Mouse (Mus musculus) CD4-positive, CD25-positive, alpha-beta regulatory T cell, adult 2 months (primary cell): ENCODE measurements around the gene Gm11444.
A peak's percentile ranks its signal among the peaks of the same experiment; 100 is the strongest.

Experiments
- DNase-seq: peaks from one replicate; pipeline ENCODE4 v3.0.0-alpha.2; 2012; ENCODE audit warnings: low read depth, low spot score

Gm11444 gene

GRCm38 (mm10) chr11:85835753-85836522, 14.2 kb downstream of the Gm11444 start:
- DNase-seq = no peak

- no peak for DNase-seq
These were observed 15.0 kb downstream of the Gm11444 start for GRCm38 (mm10) chr11:85835001-85835752.

- DNase-seq = no peak
These were observed 15.7 kb downstream of the Gm11444 start for GRCm38 (mm10) chr11:85834386-85834931.

DNA sequence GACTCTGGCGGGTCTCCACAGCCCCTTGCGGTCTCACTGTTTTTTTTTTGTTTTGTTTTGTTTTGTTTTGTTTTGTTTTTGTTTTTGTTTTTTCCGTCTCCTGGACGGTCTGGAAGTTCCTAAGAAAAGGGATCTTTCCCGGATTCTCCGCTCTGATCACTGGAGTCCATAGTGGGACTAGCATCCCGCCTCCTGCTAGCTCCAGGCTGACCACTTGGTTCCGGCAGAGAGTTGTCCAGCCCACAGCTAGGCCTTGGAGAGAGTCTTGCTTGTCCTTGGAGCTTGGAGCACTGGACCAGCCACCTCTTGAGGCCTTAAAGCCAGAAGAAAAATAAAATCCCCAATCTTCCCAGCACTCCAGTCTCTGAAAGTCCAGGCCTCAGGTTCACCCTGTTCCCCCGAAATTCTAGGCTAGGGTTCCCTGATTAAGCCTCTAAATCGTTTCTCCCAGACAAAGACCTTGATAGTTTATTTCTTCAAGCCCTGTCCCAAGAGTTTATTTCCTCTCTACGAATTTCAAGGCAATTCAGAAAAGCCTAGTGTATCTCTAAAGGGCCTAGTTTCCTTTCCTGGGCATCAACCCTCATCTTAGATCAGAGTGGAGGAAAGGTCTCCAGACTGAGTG, 16.3 kb downstream of the Gm11444 start:
- no peak for DNase-seq

DNA sequence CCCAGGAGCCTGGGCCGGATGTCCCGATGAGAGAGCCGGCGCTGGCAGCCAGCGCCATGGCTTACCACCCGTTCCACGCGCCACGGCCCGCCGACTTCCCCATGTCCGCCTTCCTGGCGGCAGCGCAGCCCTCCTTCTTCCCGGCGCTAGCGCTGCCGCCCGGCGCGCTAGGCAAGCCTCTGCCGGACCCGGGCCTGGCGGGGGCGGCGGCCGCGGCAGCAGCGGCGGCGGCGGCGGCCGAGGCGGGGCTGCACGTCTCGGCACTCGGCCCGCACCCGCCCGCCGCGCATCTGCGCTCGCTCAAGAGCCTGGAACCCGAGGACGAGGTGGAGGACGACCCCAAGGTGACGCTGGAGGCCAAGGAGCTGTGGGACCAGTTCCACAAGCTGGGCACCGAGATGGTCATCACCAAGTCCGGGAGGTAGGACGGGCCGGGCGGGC, 17.0 kb downstream of the Gm11444 start:
- peak; percentile 14 for DNase-seq

DNA sequence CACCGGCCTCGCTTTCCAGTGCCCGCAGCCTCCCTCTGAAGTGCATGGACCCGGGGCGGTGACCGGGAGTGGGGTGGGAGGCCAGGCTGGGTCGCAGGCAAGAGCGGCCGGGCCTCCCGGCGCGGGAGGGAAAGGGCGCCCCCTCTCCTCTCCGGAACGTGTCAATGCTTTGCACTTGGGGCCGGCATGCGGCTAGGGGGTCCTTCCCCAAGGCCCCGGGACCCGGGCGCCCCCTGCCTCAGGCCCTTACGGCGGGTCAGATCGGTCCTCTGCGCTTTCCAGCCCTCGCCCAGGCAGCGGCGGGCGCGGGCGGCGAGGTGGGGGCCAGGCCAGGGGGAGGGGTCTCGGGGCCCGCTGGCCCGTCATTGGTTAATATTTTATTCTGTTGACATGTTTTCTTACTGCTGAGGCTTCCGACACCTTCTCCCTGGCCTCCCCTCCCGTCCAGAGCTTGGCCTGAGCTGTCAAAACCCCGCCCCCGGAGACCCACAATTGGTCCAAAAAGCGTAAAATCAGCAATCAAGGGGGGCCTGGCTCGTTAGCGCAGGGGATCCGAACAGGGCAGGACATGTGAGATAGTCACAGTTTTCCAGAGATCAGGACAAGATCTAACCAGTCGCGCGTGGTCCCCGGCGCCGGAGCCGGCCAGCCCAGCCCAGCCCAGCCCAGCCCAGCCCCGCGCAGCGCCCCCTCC, 17.8 kb downstream of the Gm11444 start, which contains the start of gene Tbx2:
TSS of gene Tbx2 (plus strand) at position 321 of the 694 bp plus-strand sequence.
- no peak for DNase-seq

- no peak for DNase-seq
These were observed 18.4 kb downstream of the Gm11444 start for GRCm38 (mm10) chr11:85831656-85832230.

- DNase-seq = peak; percentile 25
These were observed 19.2 kb downstream of the Gm11444 start for GRCm38 (mm10) chr11:85830901-85831341.

GRCm38 (mm10) chr11:85829520-85830440, 20.4 kb downstream of the Gm11444 start:
- no peak for DNase-seq

DNA sequence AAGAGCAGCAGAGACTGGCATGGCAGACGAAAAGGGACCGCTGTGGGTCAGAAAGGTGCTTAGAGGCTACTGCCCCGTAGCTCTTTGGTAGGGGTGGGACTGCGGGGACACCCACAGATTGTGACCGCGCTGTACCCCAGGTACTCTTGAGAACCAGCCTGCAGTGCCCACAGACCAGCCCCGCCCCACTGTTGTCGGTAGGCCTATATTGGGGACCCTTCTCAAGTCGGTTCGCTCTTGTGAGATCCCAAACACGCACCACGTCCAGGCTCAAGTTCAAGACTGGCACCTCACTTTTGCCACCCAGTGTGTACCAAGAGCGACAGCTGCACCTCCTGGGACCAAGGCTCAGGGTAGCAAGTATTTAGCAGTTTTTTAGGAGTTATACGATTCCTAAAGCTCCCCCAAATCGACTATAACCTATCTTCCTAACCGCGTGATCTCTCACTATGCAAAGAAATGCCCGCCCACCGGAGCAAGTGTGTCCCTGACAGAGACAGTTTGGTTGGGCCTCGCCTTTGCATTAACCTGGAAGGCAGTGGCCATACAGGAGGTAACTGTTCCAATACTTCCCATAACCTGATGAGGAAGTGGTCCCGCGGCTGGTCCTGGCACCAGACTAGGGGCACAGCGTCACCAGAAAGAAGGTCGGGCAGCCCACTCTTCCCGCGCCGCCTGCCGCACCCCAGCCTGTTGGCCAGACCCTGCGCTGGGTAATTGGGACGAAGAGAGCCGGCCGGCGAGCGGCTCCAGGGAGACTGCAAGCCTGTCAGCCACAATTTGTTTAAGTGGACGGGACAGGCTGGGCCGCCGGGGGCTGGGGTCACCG, 21.2 kb downstream of the Gm11444 start:
- no peak for DNase-seq

DNA sequence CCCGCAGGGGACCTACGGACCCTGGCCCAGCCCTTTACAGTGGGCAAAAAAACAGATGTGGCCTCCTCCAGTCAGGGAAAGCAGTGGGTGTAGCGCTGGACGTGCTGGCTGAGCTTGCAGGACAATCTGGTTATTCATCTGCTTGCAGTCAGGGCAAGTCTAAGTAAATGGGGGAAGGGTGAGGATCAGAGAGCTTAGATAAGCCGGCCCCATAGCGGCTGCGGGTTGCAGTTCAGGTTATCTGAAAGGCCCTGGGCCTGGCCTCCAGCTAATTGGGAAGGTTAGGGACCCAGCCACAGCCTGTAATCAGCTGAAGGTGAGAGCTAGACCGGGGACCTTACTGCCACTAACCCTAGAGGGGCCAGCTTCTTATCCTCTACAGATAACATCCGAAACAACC, 22.8 kb downstream of the Gm11444 start:
- DNase-seq = no peak

DNA sequence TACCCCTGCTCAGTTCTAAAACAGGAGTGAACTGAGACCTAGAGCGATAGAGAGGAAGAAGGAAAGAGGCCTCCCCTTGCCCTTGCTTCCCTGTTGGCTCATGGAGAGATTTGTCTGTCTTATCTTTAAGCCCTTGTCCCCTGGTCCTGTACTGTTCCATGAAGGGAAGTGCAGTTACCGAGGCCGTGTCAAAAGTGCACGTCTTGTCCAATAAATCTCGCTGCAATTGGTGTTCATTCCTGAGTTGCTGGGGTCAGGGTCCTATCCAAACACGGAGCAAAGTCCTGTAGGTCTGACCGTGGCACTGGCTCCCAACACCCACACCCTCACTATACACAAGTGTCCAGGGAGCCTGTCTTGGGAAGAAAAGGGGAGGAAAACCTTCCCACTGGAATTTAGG, 24.3 kb downstream of the Gm11444 start:
- DNase-seq = no peak

- no peak for DNase-seq
These were observed 25.1 kb downstream of the Gm11444 start for GRCm38 (mm10) chr11:85825031-85825430.

DNA sequence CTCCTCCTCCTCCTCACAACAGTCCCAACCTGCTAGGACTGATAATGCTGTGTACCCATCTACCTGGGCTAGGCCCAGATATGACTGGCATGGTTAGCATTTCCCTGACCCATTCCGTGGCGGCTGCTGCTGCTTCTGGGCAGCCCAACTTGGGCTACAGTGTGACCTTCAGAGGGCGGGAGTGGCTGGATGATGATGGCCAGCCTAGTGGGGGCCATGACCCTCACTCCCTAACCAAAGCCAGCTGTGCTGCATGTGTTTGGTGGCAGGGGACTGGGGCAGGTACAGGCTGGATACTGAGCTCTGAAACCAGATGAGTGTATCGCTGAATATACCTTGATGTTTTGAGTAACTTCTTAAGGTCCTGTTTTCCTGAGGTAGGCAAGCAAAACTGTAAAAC, 26.3 kb downstream of the Gm11444 start:
- DNase-seq = no peak

DNA sequence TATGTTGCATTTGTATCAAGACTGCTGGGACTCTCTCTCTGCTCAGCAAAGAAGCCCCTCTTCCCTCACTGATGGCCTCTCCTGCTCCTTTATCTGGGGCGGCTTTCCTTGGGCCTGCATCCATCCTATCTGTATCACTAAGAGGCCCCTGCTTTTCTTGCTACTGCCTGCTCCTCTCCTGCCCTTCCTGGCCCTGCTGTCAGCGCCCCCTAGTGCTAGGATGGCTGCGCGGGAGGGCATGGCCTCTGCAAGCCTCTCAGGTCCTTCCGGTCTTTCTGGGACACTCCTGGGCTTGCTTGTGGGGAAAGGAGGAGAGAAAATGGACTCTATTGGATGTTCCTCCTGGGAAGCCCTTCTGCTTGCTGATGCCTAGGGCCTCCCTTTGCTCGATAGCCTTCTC, 27.0 kb downstream of the Gm11444 start:
- peak; percentile 71 for DNase-seq

DNA sequence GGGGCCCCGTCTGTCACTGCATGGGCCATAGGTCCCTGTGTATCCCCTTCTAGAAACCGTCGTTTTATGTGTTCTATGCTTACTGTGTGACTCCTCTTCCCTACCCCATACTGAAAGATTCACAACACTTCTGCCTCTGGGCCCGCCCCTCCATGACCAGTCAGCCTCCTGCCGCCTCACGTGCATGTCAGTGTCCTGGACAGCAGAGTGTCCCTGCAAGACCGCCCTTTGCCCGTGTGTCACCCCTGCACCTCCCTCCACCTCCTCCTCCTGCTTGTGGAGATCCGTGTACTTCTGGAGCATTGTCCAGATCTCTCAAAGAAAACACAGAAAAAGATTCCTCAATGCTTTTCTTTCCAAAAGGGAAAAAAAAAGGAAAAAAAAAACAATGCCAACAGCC, 28.5 kb downstream of the Gm11444 start:
- DNase-seq = no peak

GRCm38 (mm10) chr11:85820959-85821358, 29.2 kb downstream of the Gm11444 start:
- no peak for DNase-seq

DNA sequence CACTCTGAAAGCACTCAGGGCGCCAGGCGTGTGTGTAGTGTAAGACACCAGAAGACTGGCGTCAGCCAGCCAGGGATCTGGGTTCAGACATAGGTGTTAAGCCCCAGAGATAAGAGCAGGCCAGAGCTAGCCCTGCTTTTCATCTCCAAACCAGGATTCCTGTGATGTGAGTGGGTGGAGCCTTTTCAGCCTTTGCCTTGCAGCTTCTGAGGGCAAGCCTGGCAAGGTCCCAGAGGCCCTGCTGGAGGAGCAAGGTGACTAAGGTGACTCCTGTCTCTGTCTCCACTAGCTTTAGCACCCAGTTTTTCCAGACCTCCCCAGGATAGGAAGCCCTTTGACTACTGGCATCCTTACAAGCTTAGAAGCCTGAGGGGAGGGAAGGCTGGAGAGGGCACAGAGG, 31.7 kb downstream of the Gm11444 start:
- no peak for DNase-seq

DNA sequence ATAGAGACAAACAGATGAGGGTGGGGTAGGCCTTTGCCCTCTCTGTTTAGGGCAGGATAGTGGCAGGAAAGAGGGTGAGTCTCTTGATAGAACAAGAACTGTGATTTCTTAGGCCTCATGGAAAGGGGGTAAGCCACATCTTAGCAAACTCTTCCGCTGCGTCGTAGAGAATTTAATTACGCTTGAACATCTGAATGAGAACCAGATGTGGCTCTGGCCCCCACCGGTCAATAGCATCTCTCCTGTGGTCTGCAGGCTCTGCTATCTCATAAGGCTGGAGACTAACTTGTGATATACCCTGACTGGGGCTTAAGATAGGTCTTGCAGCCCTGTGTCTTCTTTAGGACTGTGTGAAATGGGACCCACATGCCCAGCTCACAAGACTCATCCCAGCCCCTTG, 33.7 kb downstream of the Gm11444 start:
- no peak for DNase-seq
